Mouse (Mus musculus) limb, embryonic 14.5 days (tissue): ENCODE data around the gene Gp1bb. TPM values are rescaled to one million over a fixed set of nuclear protein-coding genes. Genes with fewer than 3 reads are reported as not detected.

ENCODE experiments used
- ATAC-seq: fragments of 200-750 bp; cut with Nextera tagmentation; 2 replicates; pipeline ENCODE4 v1.8.0; 2017; ENCODE audit warnings: low read depth, moderate number of reproducible peaks, moderate TSS enrichment; ENCODE audit not compliant: low FRiP score
- DNase-seq: peaks from one replicate; pipeline ENCODE4 v3.0.0-alpha.2; 2015; ENCODE audit warnings: low spot score
- H3K27ac ChIP-seq: fragments of 300-500 bp; sonication (generic); replicated peaks from 2 replicates; pipeline ENCODE4 v1.5.1; 2014; ENCODE audit warnings: low read depth, mild to moderate bottlenecking, low read length, moderate library complexity, mixed read lengths
- H3K27me3 ChIP-seq: fragments of 300-500 bp; sonication (generic); 2 replicates; pipeline ENCODE4 v1.6.1; 2014; ENCODE audit warnings: low read length, mixed read lengths; ENCODE audit not compliant: control insufficient read depth, insufficient read depth
- H3K36me3 ChIP-seq: fragments of 300-500 bp; sonication (generic); 2 replicates; pipeline ENCODE4 v1.6.1; 2014; ENCODE audit warnings: mild to moderate bottlenecking, low read length, moderate library complexity, mixed read lengths; ENCODE audit not compliant: control insufficient read depth, insufficient read depth
- H3K4me1 ChIP-seq: fragments of 300-500 bp; sonication (generic); 2 replicates; pipeline ENCODE4 v1.6.1; 2014; ENCODE audit warnings: antibody characterized with exemption, low read length, mixed read lengths; ENCODE audit not compliant: control insufficient read depth, insufficient read depth
- H3K4me2 ChIP-seq: fragments of 300-500 bp; sonication (generic); replicated peaks from 2 replicates; pipeline ENCODE4 v1.6.1; 2014; ENCODE audit warnings: low read depth, mild to moderate bottlenecking, low read length, moderate library complexity; ENCODE audit not compliant: severe bottlenecking
- H3K4me3 ChIP-seq: fragments of 300-500 bp; sonication (generic); replicated peaks from 2 replicates; pipeline ENCODE4 v1.5.1; 2014; ENCODE audit warnings: low read length
- H3K9ac ChIP-seq: fragments of 300-500 bp; sonication (generic); 2 replicates; pipeline ENCODE4 v1.6.1; 2014; ENCODE audit warnings: mild to moderate bottlenecking, low read depth, low read length, moderate library complexity; ENCODE audit not compliant: severe bottlenecking
- H3K9me3 ChIP-seq: fragments of 300-500 bp; sonication (generic); 2 replicates; pipeline ENCODE4 v1.6.1; 2016; ENCODE audit warnings: low read length; ENCODE audit not compliant: control insufficient read depth
- POLR2A ChIP-seq: fragments of 200-500 bp; IDR thresholded peaks from 2 replicates; pipeline ENCODE4 v1.8.0; 2012; ENCODE audit warnings: inconsistent platforms, mild to moderate bottlenecking, moderate library complexity, borderline replicate concordance; ENCODE audit not compliant: insufficient read depth, insufficient read length; ENCODE audit errors: extremely low read depth
- WGBS: fragments of 180-500 bp; shearing (Covaris S2); extraction: QIAGEN DNeasy Blood & Tissue Kit; methylation state at CpG from one replicate; pipeline ENCODE4 v1.1.7; 2014; 5-methylcytosine and 5-hydroxymethylcytosine counted together
- polyA plus RNA-seq, 2 experiments: library from polyadenylated mRNA; depleted of rRNA in 1 of 2; stranded (reverse) in 1 of 2; unstranded in 1 of 2; fragments of >200 nt; fragmentation: Nextera tagmentation in 1 of 2; extraction: Ambion mirVana in 1 of 2; gene quantifications; 2 replicates each; pipeline versions ENCODE4 v1.2.1 to v1.2.3; 2012 to 2014

The Gp1bb gene
- polyA plus RNA-seq, 2 experiments, result 3.0 to 4.3 TPM

GRCm38 (mm10) chr16:18586076-18586905, 35.9 kb downstream of the Gp1bb start:
- no peak for TF ChIP-seq POLR2A
- Histone ChIP-seq H3K9me3 (no peaks in the 10 kb centered on the region), H3K9ac (peak overlapping the region; percentile 66), H3K27ac (no peak overlapping the region; the same call in 1 of the 2 replicates), H3K36me3 (no peaks in the 10 kb centered on the region), H3K27me3 (peaks cover 98% of the 10 kb centered on the region), H3K4me2 (peak overlapping the region; percentile 77), H3K4me1 (peaks cover 21% of the 10 kb centered on the region), H3K4me3 (peak overlapping the region; percentile 50)
- no peak for DNase-seq
- WGBS, result 3% methylated on average over 63 of the region's 83 CpGs
- ATAC-seq, result no peak

GRCm38 (mm10) chr16:18585676-18586075, 36.5 kb downstream of the Gp1bb start:
- no peaks in the 10 kb centered on the region for H3K9me3 ChIP-seq
- peak overlapping the region; percentile 77 for H3K4me2 ChIP-seq
- peak overlapping the region; percentile 66 for H3K9ac ChIP-seq
- no peak overlapping the region for H3K27ac ChIP-seq
- H3K36me3 ChIP-seq, result no peaks in the 10 kb centered on the region
- H3K4me3 ChIP-seq, result peak overlapping the region; percentile 50
- peaks cover 17% of the 10 kb centered on the region for H3K4me1 ChIP-seq
- no peak for TF ChIP-seq POLR2A
- ATAC-seq (no peak), DNase-seq (no peak)
- 19% methylated on average over 10 of the region's 10 CpGs for WGBS
- H3K27me3 ChIP-seq, result peaks cover 98% of the 10 kb centered on the region

GRCm38 (mm10) chr16:18584901-18585510, 37.2 kb downstream of the Gp1bb start:
- no peak overlapping the region for H3K9ac ChIP-seq
- peaks cover 17% of the 10 kb centered on the region for H3K4me1 ChIP-seq
- no peak overlapping the region for H3K27ac ChIP-seq
- H3K36me3 ChIP-seq, result no peaks in the 10 kb centered on the region
- no peak for ATAC-seq
- 23% methylated on average over 10 of the region's 10 CpGs for WGBS
- no peak for TF ChIP-seq POLR2A
- H3K4me3 ChIP-seq, result peak overlapping the region; percentile 50
- H3K27me3 ChIP-seq, result peaks cover 98% of the 10 kb centered on the region
- peak overlapping the region; percentile 77 for H3K4me2 ChIP-seq
- no peaks in the 10 kb centered on the region for H3K9me3 ChIP-seq
- DNase-seq, result no peak

GRCm38 (mm10) chr16:18583673-18584357, 38.4 kb downstream of the Gp1bb start:
- Histone ChIP-seq H3K4me1 (peaks cover 17% of the 10 kb centered on the region), H3K36me3 (no peaks in the 10 kb centered on the region), H3K27ac (no peak overlapping the region), H3K27me3 (peaks cover 95% of the 10 kb centered on the region), H3K4me3 (no peak overlapping the region), H3K9me3 (no peaks in the 10 kb centered on the region), H3K4me2 (no peak overlapping the region; the same call in 1 of the 2 replicates), H3K9ac (no peak overlapping the region)
- TF ChIP-seq POLR2A, result no peak
- no peak for ATAC-seq
- no peak for DNase-seq
- WGBS, result 35% methylated on average over 10 of the region's 10 CpGs

- Histone ChIP-seq H3K36me3 (no peaks in the 10 kb centered on the region), H3K4me3 (0 out of 2 replicates have a peak overlapping the region, but pooled peaks have one; percentile 40), H3K4me1 (peaks cover 20% of the 10 kb centered on the region), H3K9ac (no peak overlapping the region), H3K4me2 (no peak overlapping the region), H3K9me3 (no peaks in the 10 kb centered on the region), H3K27ac (no peak overlapping the region), H3K27me3 (peaks cover 89% of the 10 kb centered on the region)
- no peak for TF ChIP-seq POLR2A
- 30% methylated on average over 10 of the region's 10 CpGs for WGBS
- DNase-seq (no peak), ATAC-seq (no peak)
Observed at GRCm38 (mm10) chr16:18583169-18583568, 39.0 kb downstream of the Gp1bb start.
